Mouse (Mus musculus) CD8-positive naive resting alpha-beta T cell, adult 2 months (primary cell): ENCODE measurements around the gene Rab28.
A peak's percentile ranks its signal among the peaks of the same experiment; 100 is the strongest.
"Not testable (repeated sequence)": the region's sequence is repeated elsewhere in the genome, so short reads cannot be mapped to it uniquely, and the experiment has no call there.

Source experiments
- DNase-seq, 2 experiments: peaks; one replicate each; pipeline ENCODE4 v3.0.0; 2022; ENCODE audit warnings: low read depth in 2 of 2, low spot score in 2 of 2

Gene Rab28

GRCm38 (mm10) chr5:41708051-41708630, at the start of gene Rab28:
TSS of gene Rab28 (minus strand) at chr5:41708157.
- peak; percentile 94 to 97 for DNase-seq

- DNase-seq = no peak
These were observed 49.4 kb upstream of the Rab28 start for GRCm38 (mm10) chr5:41757338-41757737.

- DNase-seq = no peak
These were observed 48.4 kb upstream of the Rab28 start for GRCm38 (mm10) chr5:41756396-41756795.

GRCm38 (mm10) chr5:41755373-41755960, 47.5 kb upstream of the Rab28 start:
- DNase-seq = no peak

- no peak for DNase-seq
These were observed 46.9 kb upstream of the Rab28 start for GRCm38 (mm10) chr5:41754836-41755235.

- DNase-seq = no peak
These were observed 46.3 kb upstream of the Rab28 start for GRCm38 (mm10) chr5:41754226-41754775.

GRCm38 (mm10) chr5:41752721-41753120, 44.8 kb upstream of the Rab28 start:
- DNase-seq = no peak

- no peak for DNase-seq
These were observed 37.2 kb upstream of the Rab28 start for GRCm38 (mm10) chr5:41744898-41745780.

- DNase-seq = no peak
These were observed 36.3 kb upstream of the Rab28 start for GRCm38 (mm10) chr5:41744234-41744633.

- no peak for DNase-seq
These were observed 30.9 kb upstream of the Rab28 start for GRCm38 (mm10) chr5:41738817-41739216.

GRCm38 (mm10) chr5:41737039-41737438, 29.1 kb upstream of the Rab28 start:
- DNase-seq = no peak

GRCm38 (mm10) chr5:41727017-41727416, 19.1 kb upstream of the Rab28 start:
- DNase-seq = no peak

GRCm38 (mm10) chr5:41725573-41725972, 17.6 kb upstream of the Rab28 start:
- no peak for DNase-seq

GRCm38 (mm10) chr5:41707115-41708015, 592 bp downstream of the Rab28 start:
- DNase-seq = peak; percentile 1 to 23

- DNase-seq = no peak
These were observed 1.2 kb downstream of the Rab28 start for GRCm38 (mm10) chr5:41706777-41707114.

- DNase-seq = not testable (repeated sequence)
These were observed 6.9 kb downstream of the Rab28 start for GRCm38 (mm10) chr5:41701085-41701484.

- no peak for DNase-seq
These were observed 10.0 kb downstream of the Rab28 start for GRCm38 (mm10) chr5:41697958-41698357.

GRCm38 (mm10) chr5:41685016-41685415, 22.9 kb downstream of the Rab28 start:
- DNase-seq = no peak

GRCm38 (mm10) chr5:41683976-41684375, 24.0 kb downstream of the Rab28 start:
- no peak for DNase-seq

- DNase-seq = no peak
These were observed 41.9 kb downstream of the Rab28 start for GRCm38 (mm10) chr5:41666012-41666411.

GRCm38 (mm10) chr5:41636793-41637192, 71.2 kb downstream of the Rab28 start:
- DNase-seq = no peak
